Mouse (Mus musculus) liver, embryonic 11.5 days (tissue): ENCODE measurements around the gene Cfap97d1. TPM values are rescaled to one million over a fixed set of nuclear protein-coding genes. Genes with fewer than 3 reads are reported as not detected.

Experiments used
- ATAC-seq: fragments of 200-750 bp; cut with Nextera tagmentation; replicated peaks from 2 replicates; pipeline ENCODE4 v1.8.0; 2017; ENCODE audit warnings: moderate number of reproducible peaks, mild to moderate bottlenecking, moderate TSS enrichment, moderate library complexity; ENCODE audit not compliant: low FRiP score
- DNase-seq: peaks from one replicate; pipeline ENCODE4 v3.0.0-alpha.2; 2017; ENCODE audit warnings: low spot score
- H3K27ac ChIP-seq: fragments of 300-500 bp; sonication (generic); 2 replicates; pipeline ENCODE4 v1.5.1; 2014; ENCODE audit warnings: mild to moderate bottlenecking, low read depth, low read length, control low read depth
- H3K27me3 ChIP-seq: fragments of 300-500 bp; sonication (generic); replicated peaks from 2 replicates; pipeline ENCODE4 v1.6.1; 2014; ENCODE audit warnings: low read length, mixed read lengths; ENCODE audit not compliant: control insufficient read depth, insufficient read depth
- H3K36me3 ChIP-seq: fragments of 300-500 bp; sonication (generic); 2 replicates; pipeline ENCODE4 v1.6.1; 2014; ENCODE audit warnings: mild to moderate bottlenecking, low read length, moderate library complexity, mixed read lengths; ENCODE audit not compliant: control insufficient read depth, insufficient read depth
- H3K4me1 ChIP-seq: fragments of 300-500 bp; sonication (generic); replicated peaks from 2 replicates; pipeline ENCODE4 v1.6.1; 2014; ENCODE audit warnings: low read length, mixed read lengths; ENCODE audit not compliant: control insufficient read depth, insufficient read depth
- H3K4me2 ChIP-seq: fragments of 300-500 bp; sonication (generic); 2 replicates; pipeline ENCODE4 v1.6.1; 2014; ENCODE audit warnings: mild to moderate bottlenecking, control low read depth, moderate library complexity
- H3K4me3 ChIP-seq: fragments of 300-500 bp; sonication (generic); 2 replicates; pipeline ENCODE4 v1.5.1; 2014; ENCODE audit warnings: low read depth, low read length, control low read depth
- H3K9ac ChIP-seq: fragments of 300-500 bp; sonication (generic); 2 replicates; pipeline ENCODE4 v1.6.1; 2014; ENCODE audit warnings: low read depth, low read length, control low read depth
- H3K9me3 ChIP-seq: fragments of 300-500 bp; sonication (generic); 2 replicates; pipeline ENCODE4 v1.6.1; 2016; ENCODE audit warnings: low read length, inconsistent platforms, mixed read lengths; ENCODE audit not compliant: control insufficient read depth
- whole genome bisulfite sequencing: fragments of 180-500 bp; shearing (Covaris S2); extraction: QIAGEN DNeasy Blood & Tissue Kit; methylation state at CpG from one replicate; pipeline ENCODE4 v1.1.7; 2014; 5-methylcytosine and 5-hydroxymethylcytosine counted together
- polyA plus RNA-seq: library from polyadenylated mRNA; unstranded; fragments of >200 nt; fragmentation: Nextera tagmentation; extraction: Ambion mirVana; gene quantifications from 2 replicates; pipeline ENCODE4 v1.2.1, GENCODE M21; 2014

Gene Cfap97d1
- polyA plus RNA-seq, 1 experiment from 2014 or later = not detected

GRCm38 (mm10) chr11:101968791-101969190 lies 15.3 kb upstream of the Cfap97d1 start:
- Histone ChIP-seq H3K9ac (no peak overlapping the region), H3K4me1 (peaks cover 4% of the 10 kb centered on the region; the same call in 1 of the 2 replicates), H3K27me3 (peaks cover 48% of the 10 kb centered on the region), H3K9me3 (no peaks in the 10 kb centered on the region), H3K4me2 (no peak overlapping the region), H3K4me3 (no peak overlapping the region), H3K36me3 (0 out of 2 replicates have a peak, but pooled peaks cover 2% of the 10 kb centered on the region), H3K27ac (no peak overlapping the region)
- ATAC-seq (peak; percentile 45; the same call in 1 of the 2 replicates), DNase-seq (peak; percentile 69)
- WGBS = 2% methylated on average over 5 of the region's 5 CpGs

- H3K4me1 ChIP-seq = peaks cover 4% of the 10 kb centered on the region; the same call in 1 of the 2 replicates
- no peak for DNase-seq
- H3K9me3 ChIP-seq = no peaks in the 10 kb centered on the region
- no peak overlapping the region for H3K4me2 ChIP-seq
- 0 out of 2 replicates have a peak, but pooled peaks cover 5% of the 10 kb centered on the region for H3K36me3 ChIP-seq
- 82% methylated on average over 13 of the region's 13 CpGs for WGBS
- peaks cover 38% of the 10 kb centered on the region for H3K27me3 ChIP-seq
- no peak overlapping the region for H3K27ac ChIP-seq
- H3K4me3 ChIP-seq = no peak overlapping the region
- no peak overlapping the region for H3K9ac ChIP-seq
- no peak for ATAC-seq
These were observed 14.2 kb upstream of the Cfap97d1 start for GRCm38 (mm10) chr11:101969835-101970234.

- no peak overlapping the region for H3K4me3 ChIP-seq
- peaks cover 22% of the 10 kb centered on the region for H3K27me3 ChIP-seq
- WGBS = 37% methylated on average over 3 of the region's 3 CpGs
- H3K4me1 ChIP-seq = peaks cover 4% of the 10 kb centered on the region; the same call in 1 of the 2 replicates
- H3K36me3 ChIP-seq = 0 out of 2 replicates have a peak, but pooled peaks cover 6% of the 10 kb centered on the region
- DNase-seq = no peak
- no peak overlapping the region for H3K27ac ChIP-seq
- no peak overlapping the region for H3K4me2 ChIP-seq
- ATAC-seq = no peak
- no peaks in the 10 kb centered on the region for H3K9me3 ChIP-seq
- H3K9ac ChIP-seq = no peak overlapping the region
These were observed 12.7 kb upstream of the Cfap97d1 start for GRCm38 (mm10) chr11:101971410-101971809.

- no peak overlapping the region for H3K27ac ChIP-seq
- WGBS = 63% methylated on average over 3 of the region's 3 CpGs
- ATAC-seq (no peak), DNase-seq (no peak)
- peaks cover 15% of the 10 kb centered on the region for H3K27me3 ChIP-seq
- H3K4me3 ChIP-seq = no peak overlapping the region
- no peaks in the 10 kb centered on the region; the same call in 1 of the 2 replicates for H3K4me1 ChIP-seq
- no peaks in the 10 kb centered on the region for H3K9me3 ChIP-seq
- no peak overlapping the region for H3K9ac ChIP-seq
- H3K4me2 ChIP-seq = no peak overlapping the region
- 0 out of 2 replicates have a peak, but pooled peaks cover 6% of the 10 kb centered on the region for H3K36me3 ChIP-seq
These were observed 12.0 kb upstream of the Cfap97d1 start for GRCm38 (mm10) chr11:101972097-101972496.

- no peak overlapping the region for H3K4me2 ChIP-seq
- H3K27ac ChIP-seq = no peak overlapping the region; the same call in 1 of the 2 replicates
- WGBS = 90% methylated on average over 5 of the region's 5 CpGs
- 0 out of 2 replicates have a peak, but pooled peaks cover 6% of the 10 kb centered on the region for H3K36me3 ChIP-seq
- no peak for DNase-seq
- H3K9ac ChIP-seq = no peak overlapping the region
- H3K27me3 ChIP-seq = peaks cover 10% of the 10 kb centered on the region
- ATAC-seq = no peak
- no peaks in the 10 kb centered on the region for H3K4me1 ChIP-seq
- no peak overlapping the region for H3K4me3 ChIP-seq
- no peaks in the 10 kb centered on the region for H3K9me3 ChIP-seq
These were observed 11.4 kb upstream of the Cfap97d1 start for GRCm38 (mm10) chr11:101972651-101973050.

GRCm38 (mm10) chr11:101973496-101973895 lies 10.6 kb upstream of the Cfap97d1 start:
- no peak for DNase-seq
- 80% methylated on average over 9 of the region's 9 CpGs for WGBS
- H3K9me3 ChIP-seq = no peaks in the 10 kb centered on the region
- H3K4me3 ChIP-seq = no peak overlapping the region
- no peaks in the 10 kb centered on the region for H3K4me1 ChIP-seq
- ATAC-seq = no peak
- H3K36me3 ChIP-seq = peaks cover 7% of the 10 kb centered on the region
- no peak overlapping the region for H3K9ac ChIP-seq
- peaks cover 3% of the 10 kb centered on the region; the same call in 1 of the 2 replicates for H3K27me3 ChIP-seq
- H3K4me2 ChIP-seq = no peak overlapping the region
- no peak overlapping the region for H3K27ac ChIP-seq

GRCm38 (mm10) chr11:101974181-101974580 lies 9.9 kb upstream of the Cfap97d1 start:
- H3K36me3 ChIP-seq = peaks cover 13% of the 10 kb centered on the region
- no peak overlapping the region for H3K4me2 ChIP-seq
- no peak overlapping the region for H3K4me3 ChIP-seq
- ATAC-seq (no peak), DNase-seq (no peak)
- no peak overlapping the region for H3K27ac ChIP-seq
- 51% methylated on average over 6 of the region's 6 CpGs for WGBS
- H3K9me3 ChIP-seq = no peaks in the 10 kb centered on the region
- no peaks in the 10 kb centered on the region for H3K27me3 ChIP-seq
- no peaks in the 10 kb centered on the region for H3K4me1 ChIP-seq
- H3K9ac ChIP-seq = no peak overlapping the region

- no peak overlapping the region for H3K27ac ChIP-seq
- no peaks in the 10 kb centered on the region for H3K4me1 ChIP-seq
- DNase-seq (no peak), ATAC-seq (no peak)
- WGBS = 54% methylated on average over 9 of the region's 9 CpGs
- H3K4me3 ChIP-seq = no peak overlapping the region
- H3K27me3 ChIP-seq = no peaks in the 10 kb centered on the region
- no peaks in the 10 kb centered on the region for H3K9me3 ChIP-seq
- H3K9ac ChIP-seq = no peak overlapping the region
- no peak overlapping the region for H3K4me2 ChIP-seq
- peaks cover 13% of the 10 kb centered on the region for H3K36me3 ChIP-seq
These were observed 9.2 kb upstream of the Cfap97d1 start for GRCm38 (mm10) chr11:101974923-101975322.

- Histone ChIP-seq H3K27ac (no peak overlapping the region), H3K9me3 (no peaks in the 10 kb centered on the region), H3K36me3 (peaks cover 13% of the 10 kb centered on the region), H3K27me3 (no peaks in the 10 kb centered on the region), H3K4me1 (no peaks in the 10 kb centered on the region), H3K4me3 (no peak overlapping the region), H3K4me2 (no peak overlapping the region), H3K9ac (no peak overlapping the region)
- DNase-seq (no peak), ATAC-seq (no peak)
- 90% methylated on average over 7 of the region's 7 CpGs for WGBS
These were observed 7.1 kb upstream of the Cfap97d1 start for GRCm38 (mm10) chr11:101976949-101977348.
